Mouse (Mus musculus) cerebellum, postnatal 14 days (tissue): ENCODE data around the gene Rims1.
A peak's percentile ranks its signal among the peaks of the same experiment; 100 is the strongest.

Experiments
- DNase-seq, 2 experiments: peaks; one replicate each; pipeline ENCODE4 v3.0.0; 2021; ENCODE audit warnings: mixed read lengths in 2 of 2

The Rims1 gene

GRCm38 (mm10) chr1:22694514-22694913 lies 111.3 kb downstream of the Rims1 start:
- DNase-seq: no peak

GRCm38 (mm10) chr1:22683455-22683854 lies 122.3 kb downstream of the Rims1 start:
- no peak for DNase-seq

- DNase-seq: no peak
Measured at GRCm38 (mm10) chr1:22664196-22664595, 141.6 kb downstream of the Rims1 start.

- DNase-seq: no peak
Measured at GRCm38 (mm10) chr1:22661825-22662224, 144.0 kb downstream of the Rims1 start.

GRCm38 (mm10) chr1:22655983-22656382 lies 149.8 kb downstream of the Rims1 start:
- no peak for DNase-seq

- peak; percentile 49 to 58 for DNase-seq
Measured at GRCm38 (mm10) chr1:22654903-22655302, 150.9 kb downstream of the Rims1 start.

- peak; percentile 36 to 60 for DNase-seq
Measured at GRCm38 (mm10) chr1:22650588-22650987, 155.2 kb downstream of the Rims1 start.

- no peak for DNase-seq
Measured at GRCm38 (mm10) chr1:22649432-22649831, 156.4 kb downstream of the Rims1 start.

- no peak for DNase-seq
Measured at GRCm38 (mm10) chr1:22645257-22645656, 160.5 kb downstream of the Rims1 start.

- peak; percentile 87 to 94 for DNase-seq
Measured at GRCm38 (mm10) chr1:22640568-22640967, 165.2 kb downstream of the Rims1 start.

- no peak for DNase-seq
Measured at GRCm38 (mm10) chr1:22639702-22640101, 166.1 kb downstream of the Rims1 start.

- DNase-seq: no peak
Measured at GRCm38 (mm10) chr1:22633871-22634270, 171.9 kb downstream of the Rims1 start.

GRCm38 (mm10) chr1:22632551-22632950 lies 173.2 kb downstream of the Rims1 start:
- DNase-seq: peak in 1 of 2 experiments; percentile 58

- DNase-seq: peak; percentile 58 to 80
Measured at GRCm38 (mm10) chr1:22631991-22632390, 173.8 kb downstream of the Rims1 start.

GRCm38 (mm10) chr1:22629011-22629410 lies 176.8 kb downstream of the Rims1 start:
- DNase-seq: no peak

GRCm38 (mm10) chr1:22627013-22627412 lies 178.8 kb downstream of the Rims1 start:
- no peak for DNase-seq

- DNase-seq: no peak
Measured at GRCm38 (mm10) chr1:22626295-22626694, 179.5 kb downstream of the Rims1 start.

- no peak for DNase-seq
Measured at GRCm38 (mm10) chr1:22620827-22621226, 185.0 kb downstream of the Rims1 start.

GRCm38 (mm10) chr1:22615601-22616000 lies 190.2 kb downstream of the Rims1 start:
- DNase-seq: no peak

- no peak for DNase-seq
Measured at GRCm38 (mm10) chr1:22613609-22614008, 192.2 kb downstream of the Rims1 start.

- DNase-seq: peak; percentile 56 to 63
Measured at GRCm38 (mm10) chr1:22604329-22605044, 201.3 kb downstream of the Rims1 start.

- no peak for DNase-seq
Measured at GRCm38 (mm10) chr1:22596197-22596596, 209.6 kb downstream of the Rims1 start.

- DNase-seq: peak in 1 of 2 experiments; percentile 17
Measured at GRCm38 (mm10) chr1:22594841-22595240, 211.0 kb downstream of the Rims1 start.

GRCm38 (mm10) chr1:22587859-22588383 lies 217.9 kb downstream of the Rims1 start:
- no peak for DNase-seq

GRCm38 (mm10) chr1:22585560-22585959 lies 220.2 kb downstream of the Rims1 start:
- DNase-seq: no peak
